Mouse (Mus musculus) stomach, postnatal 0 days (tissue): ENCODE measurements around the gene Alx1. TPM values are rescaled to one million over a fixed set of nuclear protein-coding genes. Genes with fewer than 3 reads are reported as not detected.

Experiments
- ATAC-seq: fragments of 200-750 bp; cut with Nextera tagmentation; 2 replicates; pipeline ENCODE4 v1.8.0; 2017; ENCODE audit not compliant: low FRiP score, low TSS enrichment
- DNase-seq: peaks from one replicate; pipeline ENCODE4 v3.0.0-alpha.2; 2016; ENCODE audit warnings: low spot score
- H3K27ac ChIP-seq: fragments of 300-500 bp; sonication (generic); replicated peaks from 2 replicates; pipeline ENCODE4 v1.5.1; 2014; ENCODE audit warnings: mild to moderate bottlenecking, control low read depth
- H3K27me3 ChIP-seq: fragments of 300-500 bp; sonication (generic); 2 replicates; pipeline ENCODE4 v1.6.1; 2014; ENCODE audit warnings: low read length; ENCODE audit not compliant: control insufficient read depth, insufficient read depth
- H3K36me3 ChIP-seq: fragments of 300-500 bp; sonication (generic); 2 replicates; pipeline ENCODE4 v1.6.1; 2014; ENCODE audit warnings: low read length, mixed read lengths; ENCODE audit not compliant: control insufficient read depth, insufficient read depth
- H3K4me1 ChIP-seq: fragments of 300-500 bp; sonication (generic); replicated peaks from 2 replicates; pipeline ENCODE4 v1.6.1; 2014; ENCODE audit warnings: antibody characterized with exemption; ENCODE audit not compliant: control insufficient read depth, insufficient read depth
- H3K4me2 ChIP-seq: fragments of 300-500 bp; sonication (generic); replicated peaks from 2 replicates; pipeline ENCODE4 v1.6.1; 2014; ENCODE audit warnings: low read depth, mild to moderate bottlenecking, control low read depth, moderate library complexity
- H3K4me3 ChIP-seq: fragments of 300-500 bp; sonication (generic); 2 replicates; pipeline ENCODE4 v1.5.1; 2014; ENCODE audit warnings: low read depth, low read length, control low read depth
- H3K9ac ChIP-seq: fragments of 300-500 bp; sonication (generic); 2 replicates; pipeline ENCODE4 v1.6.1; 2014; ENCODE audit warnings: mild to moderate bottlenecking, low read length, control low read depth, mixed read lengths
- H3K9me3 ChIP-seq: fragments of 300-500 bp; sonication (generic); 2 replicates; pipeline ENCODE4 v1.6.1; 2016; ENCODE audit warnings: low read length; ENCODE audit not compliant: control insufficient read depth
- CTCF ChIP-seq: IDR thresholded peaks from 2 replicates; pipeline ENCODE4 v1.5.1; 2016; ENCODE audit warnings: antibody characterized with exemption, low read depth, mild to moderate bottlenecking, moderate library complexity
- EP300 ChIP-seq: optimal IDR thresholded peaks from 2 replicates; pipeline ENCODE3; 2016; ENCODE audit warnings: antibody characterized with exemption
- WGBS: fragments of 180-500 bp; shearing (Covaris S2); extraction: QIAGEN DNeasy Blood & Tissue Kit; methylation state at CpG from one replicate; pipeline ENCODE4 v1.1.7; 2014; 5-methylcytosine and 5-hydroxymethylcytosine counted together
- polyA plus RNA-seq: library from polyadenylated mRNA; unstranded; fragments of >200 nt; fragmentation: Nextera tagmentation; extraction: Ambion mirVana; gene quantifications from 2 replicates; pipeline ENCODE4 v1.2.1, GENCODE M21; 2015

Alx1 gene
- polyA plus RNA-seq, 1 experiment from 2014 or later = not detected

DNA sequence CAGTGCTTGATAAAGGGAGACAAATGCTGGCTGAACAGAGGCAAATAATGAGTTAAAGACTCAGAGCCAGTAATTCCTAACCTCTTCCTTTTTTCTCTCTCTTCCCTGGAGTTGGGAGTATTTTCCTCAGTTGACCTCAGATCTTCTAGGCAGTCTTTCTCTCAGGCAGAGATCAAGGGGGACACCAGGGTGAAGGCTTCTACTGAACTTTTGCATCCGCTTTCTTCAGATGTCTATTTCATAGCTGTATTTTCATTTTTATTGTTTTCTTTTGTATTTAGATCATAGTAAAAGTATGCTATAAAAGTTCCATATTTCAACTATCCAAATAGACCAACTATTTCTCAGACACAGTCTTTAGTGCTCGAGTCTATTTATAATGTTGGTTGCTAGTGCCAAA lies 27.5 kb downstream of the Alx1 start:
- no peak overlapping the region for H3K27ac ChIP-seq
- DNase-seq (no peak), ATAC-seq (no peak)
- no peak for TF ChIP-seq CTCF
- no peak for TF ChIP-seq EP300
- H3K4me1 ChIP-seq = no peaks in the 10 kb centered on the region
- H3K27me3 ChIP-seq = no peaks in the 10 kb centered on the region
- H3K9me3 ChIP-seq = no peaks in the 10 kb centered on the region
- H3K9ac ChIP-seq = no peak overlapping the region
- no peak overlapping the region for H3K4me2 ChIP-seq
- WGBS = 60% methylated on average over 2 of the region's 2 CpGs
- no peaks in the 10 kb centered on the region for H3K36me3 ChIP-seq
- no peak overlapping the region for H3K4me3 ChIP-seq

- 12% methylated on average over 8 of the region's 8 CpGs for WGBS
- TF ChIP-seq EP300 = no peak
- TF ChIP-seq CTCF = no peak
- no peaks in the 10 kb centered on the region for H3K4me1 ChIP-seq
- DNase-seq (no peak), ATAC-seq (no peak)
- H3K36me3 ChIP-seq = no peaks in the 10 kb centered on the region
- no peaks in the 10 kb centered on the region for H3K27me3 ChIP-seq
- H3K9ac ChIP-seq = no peak overlapping the region
- no peak overlapping the region for H3K4me3 ChIP-seq
- no peak overlapping the region for H3K27ac ChIP-seq
- H3K9me3 ChIP-seq = no peaks in the 10 kb centered on the region
- no peak overlapping the region for H3K4me2 ChIP-seq
Observed at GRCm38 (mm10) chr10:103000902-103001301, 29.1 kb downstream of the Alx1 start.

DNA sequence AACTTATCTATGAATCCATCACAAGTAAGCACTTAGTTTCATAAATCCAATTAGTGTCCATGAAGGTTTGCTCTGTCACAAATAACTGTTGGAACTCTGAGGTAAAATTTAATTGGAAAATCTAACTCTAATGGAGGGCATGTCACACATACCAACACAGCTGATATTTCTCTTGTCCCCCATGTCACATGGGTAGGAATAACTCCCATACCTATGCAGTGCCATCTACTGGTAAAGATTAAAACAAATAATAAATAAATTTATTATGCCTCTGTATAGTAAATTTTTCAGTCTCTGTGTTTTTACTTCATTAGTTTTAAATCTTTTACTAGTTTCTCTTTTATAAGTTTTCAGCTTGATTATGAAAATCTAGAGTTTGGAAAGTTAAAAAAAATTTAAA lies 30.4 kb downstream of the Alx1 start:
- H3K36me3 ChIP-seq = no peaks in the 10 kb centered on the region
- H3K4me3 ChIP-seq = no peak overlapping the region
- H3K27me3 ChIP-seq = no peaks in the 10 kb centered on the region
- TF ChIP-seq CTCF (peak; percentile 22), EP300 (no peak)
- H3K4me1 ChIP-seq = no peaks in the 10 kb centered on the region
- no peak overlapping the region for H3K4me2 ChIP-seq
- no peak overlapping the region for H3K27ac ChIP-seq
- H3K9ac ChIP-seq = no peak overlapping the region
- no peaks in the 10 kb centered on the region for H3K9me3 ChIP-seq
- DNase-seq (no peak), ATAC-seq (no peak)

GRCm38 (mm10) chr10:102975106-102975505 lies 54.9 kb downstream of the Alx1 start:
- WGBS = 58% methylated on average over 5 of the region's 5 CpGs
- no peak overlapping the region for H3K27ac ChIP-seq
- TF ChIP-seq CTCF = no peak
- no peak for TF ChIP-seq EP300
- no peaks in the 10 kb centered on the region for H3K27me3 ChIP-seq
- DNase-seq = no peak
- H3K4me3 ChIP-seq = no peak overlapping the region
- no peaks in the 10 kb centered on the region for H3K36me3 ChIP-seq
- H3K9ac ChIP-seq = no peak overlapping the region
- no peak for ATAC-seq
- H3K9me3 ChIP-seq = no peaks in the 10 kb centered on the region
- no peaks in the 10 kb centered on the region for H3K4me1 ChIP-seq
- no peak overlapping the region for H3K4me2 ChIP-seq

- Histone ChIP-seq H3K4me2 (no peak overlapping the region), H3K27me3 (no peaks in the 10 kb centered on the region), H3K9ac (no peak overlapping the region), H3K9me3 (no peaks in the 10 kb centered on the region), H3K4me3 (no peak overlapping the region), H3K4me1 (no peaks in the 10 kb centered on the region), H3K36me3 (no peaks in the 10 kb centered on the region), H3K27ac (no peak overlapping the region)
- 79% methylated on average over 2 of the region's 2 CpGs for WGBS
- TF ChIP-seq EP300 (no peak), CTCF (peak; percentile 50)
- ATAC-seq (no peak), DNase-seq (no peak)
Observed at GRCm38 (mm10) chr10:102959602-102960001, 70.4 kb downstream of the Alx1 start.

Other genes with a start within 250 kb of the Alx1 start
- gene Lrriq1, start 206.1 kb upstream of the Alx1 start, polyA plus RNA-seq = 0.10 and 0.11 TPM in 2 replicates